Mouse (Mus musculus) ES-Bruce4 (cell line): ENCODE measurements around the gene Ppp1r18. TPM values are rescaled to one million over a fixed set of nuclear protein-coding genes. Genes with fewer than 3 reads are reported as not detected.
A peak's percentile ranks its signal among the peaks of the same experiment; 100 is the strongest.

Experiments used
- H3K27ac ChIP-seq: 2 replicates; pipeline ENCODE4 v1.5.1; 2012; ENCODE audit warnings: low read length, inconsistent platforms; ENCODE audit not compliant: insufficient read depth
- H3K27me3 ChIP-seq: 2 replicates; pipeline ENCODE4 v1.6.1; 2012; ENCODE audit warnings: mild to moderate bottlenecking, low read length, inconsistent platforms; ENCODE audit not compliant: control insufficient read depth, poor library complexity, insufficient read depth, severe bottlenecking
- H3K36me3 ChIP-seq: 2 replicates; pipeline ENCODE4 v1.6.1; 2012; ENCODE audit warnings: inconsistent platforms, mild to moderate bottlenecking, low read length, moderate library complexity; ENCODE audit not compliant: control insufficient read depth, poor library complexity, insufficient read depth, severe bottlenecking
- H3K4me1 ChIP-seq: one replicate; pipeline ENCODE4 v1.8.1; 2011; ENCODE audit warnings: low read length; ENCODE audit not compliant: control insufficient read depth, insufficient read depth
- H3K4me3 ChIP-seq: 2 replicates; pipeline ENCODE4 v1.5.1; 2011; ENCODE audit warnings: low read depth, mild to moderate bottlenecking, low read length
- H3K9ac ChIP-seq: 2 replicates; pipeline ENCODE4 v1.6.1; 2012; ENCODE audit warnings: low read depth, mild to moderate bottlenecking, inconsistent platforms; ENCODE audit not compliant: poor library complexity, severe bottlenecking
- H3K9me3 ChIP-seq: replicated peaks from 2 replicates; pipeline ENCODE4 v1.6.1; 2012; ENCODE audit warnings: mild to moderate bottlenecking, low read length, inconsistent platforms; ENCODE audit not compliant: control insufficient read depth, poor library complexity, insufficient read depth, severe bottlenecking
- CTCF ChIP-seq: IDR thresholded peaks from one replicate; pipeline ENCODE4 v1.8.1; 2011; ENCODE audit warnings: low read depth, low read length
- EP300 ChIP-seq: IDR thresholded peaks from 2 replicates; pipeline ENCODE4 v1.6.1; 2011; ENCODE audit warnings: low read depth, low read length; ENCODE audit not compliant: insufficient read depth
- POLR2A ChIP-seq: IDR thresholded peaks from one replicate; pipeline ENCODE4 v1.8.1; 2011; ENCODE audit warnings: low read length; ENCODE audit not compliant: insufficient read depth
- polyA plus RNA-seq: library from polyadenylated mRNA; stranded (reverse); fragments of >200 nt; gene quantifications from 2 replicates; pipeline ENCODE4 v1.2.4, GENCODE M21; 2011; ENCODE audit warnings: low read depth; ENCODE audit not compliant: missing spikeins, insufficient read depth, insufficient read length

Gene Ppp1r18
- polyA plus RNA-seq, 1 experiment, result 18.6 TPM

DNA sequence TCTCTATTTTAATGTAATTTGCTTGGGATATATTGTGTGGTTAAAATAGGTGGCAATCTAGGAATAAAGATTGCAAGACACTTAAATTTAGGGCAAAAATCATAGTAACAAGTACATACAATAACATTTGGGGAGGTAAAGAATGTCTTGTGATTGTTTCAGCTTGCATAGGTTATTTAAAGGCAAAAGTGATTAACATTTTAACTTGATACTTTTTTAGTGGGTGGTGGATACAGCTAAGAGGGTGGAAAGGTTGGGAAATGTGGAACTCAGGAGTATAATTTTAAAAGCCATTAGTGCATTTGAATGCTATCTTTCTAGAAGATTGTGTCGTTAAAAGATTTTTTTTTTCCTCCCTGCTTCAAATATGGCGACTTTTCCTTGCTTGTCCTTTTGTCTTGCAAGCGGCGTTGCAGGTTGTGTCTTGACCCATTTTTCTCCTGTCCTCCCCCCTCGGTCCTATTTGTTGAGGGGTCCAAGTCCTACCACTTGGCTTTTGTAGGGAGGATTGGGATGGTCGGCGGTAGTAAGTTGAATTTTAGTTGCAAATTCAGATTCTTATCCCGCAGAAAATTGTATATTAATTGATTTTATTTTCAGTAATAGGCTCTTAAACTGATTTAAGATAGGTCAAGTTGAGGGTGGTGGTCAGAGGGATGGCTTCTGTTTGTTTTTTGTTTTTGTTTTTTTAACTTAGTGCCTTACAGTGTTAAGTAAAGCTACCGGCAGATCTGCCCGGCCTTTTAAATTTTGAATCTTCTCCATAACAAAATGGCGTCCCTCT lies 53.1 kb downstream of the Ppp1r18 start:
- no peaks in the 10 kb centered on the region for H3K27me3 ChIP-seq
- H3K36me3 ChIP-seq, result peaks cover 29% of the 10 kb centered on the region
- TF ChIP-seq CTCF (no peak), EP300 (no peak), POLR2A (no peak)
- peak overlapping the region; percentile 99 for H3K4me3 ChIP-seq
- H3K27ac ChIP-seq, result peak overlapping the region; percentile 97
- peaks cover 2% of the 10 kb centered on the region for H3K4me1 ChIP-seq
- no peaks in the 10 kb centered on the region for H3K9me3 ChIP-seq
- H3K9ac ChIP-seq, result peak overlapping the region; percentile 97

DNA sequence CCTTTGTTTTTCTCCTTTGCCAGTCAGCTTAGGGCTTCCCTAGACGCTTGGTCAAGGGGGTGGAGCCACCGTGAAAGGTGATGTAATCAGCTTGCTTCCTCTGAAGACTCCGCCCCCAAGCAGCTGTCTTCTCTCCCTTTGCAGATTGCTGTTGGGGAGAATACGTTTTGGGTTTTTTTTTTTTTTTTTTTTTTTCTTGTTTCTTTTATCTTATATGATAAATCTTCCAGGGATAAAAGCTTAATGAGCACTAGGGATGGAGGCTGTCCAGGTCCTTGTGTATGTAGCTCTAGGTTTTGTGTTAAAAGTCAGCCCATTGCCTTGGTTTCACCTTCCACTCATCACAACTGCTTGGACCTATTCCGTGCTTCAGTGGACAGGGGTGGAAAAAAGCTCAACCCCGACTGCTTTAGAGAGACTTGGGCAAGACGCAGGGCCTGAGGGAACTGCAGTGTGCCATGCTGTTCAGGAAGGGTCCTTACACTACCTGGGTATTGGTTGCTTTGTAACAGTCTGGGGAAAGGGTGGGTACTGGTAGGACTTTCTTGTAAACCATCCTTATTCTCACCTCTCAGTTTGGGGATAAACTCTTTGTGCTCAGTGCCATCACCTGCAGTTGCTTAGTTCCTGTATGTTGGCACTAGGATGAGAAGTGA lies 53.8 kb downstream of the Ppp1r18 start:
- peaks cover 2% of the 10 kb centered on the region for H3K4me1 ChIP-seq
- TF ChIP-seq EP300 (no peak), CTCF (no peak), POLR2A (no peak)
- peaks cover 32% of the 10 kb centered on the region for H3K36me3 ChIP-seq
- no peaks in the 10 kb centered on the region for H3K27me3 ChIP-seq
- peak overlapping the region; percentile 68 for H3K4me3 ChIP-seq
- no peaks in the 10 kb centered on the region for H3K9me3 ChIP-seq
- peak overlapping the region; percentile 97 for H3K9ac ChIP-seq
- H3K27ac ChIP-seq, result peak overlapping the region; percentile 92

DNA sequence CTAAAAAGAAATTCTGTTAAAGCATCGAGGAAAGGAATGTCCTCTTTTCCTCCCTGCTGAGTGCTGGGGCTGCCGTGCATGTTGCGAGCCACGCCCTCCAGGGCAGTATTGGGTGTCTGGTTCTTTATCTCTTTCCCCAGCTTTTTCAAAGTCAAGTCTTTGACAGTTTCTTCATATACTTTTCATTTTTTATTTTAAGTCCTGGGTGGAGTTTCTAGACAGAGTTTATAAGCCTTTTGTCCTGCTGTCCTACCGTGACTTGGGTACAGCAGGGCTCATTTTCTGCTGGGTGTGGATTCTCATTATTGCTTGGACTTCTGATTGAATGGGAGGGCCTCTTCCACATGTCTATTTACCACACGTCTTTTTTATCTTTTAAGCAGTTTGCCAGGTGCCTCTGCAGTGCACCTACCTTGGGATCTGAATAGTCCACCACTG lies 54.5 kb downstream of the Ppp1r18 start:
- Histone ChIP-seq H3K27ac (peak overlapping the region; percentile 92), H3K9ac (peak overlapping the region; percentile 75), H3K9me3 (no peaks in the 10 kb centered on the region), H3K4me1 (peaks cover 2% of the 10 kb centered on the region), H3K36me3 (peaks cover 34% of the 10 kb centered on the region), H3K27me3 (no peaks in the 10 kb centered on the region), H3K4me3 (no peak overlapping the region)
- no peak for TF ChIP-seq POLR2A
- no peak for TF ChIP-seq EP300
- TF ChIP-seq CTCF, result no peak

DNA sequence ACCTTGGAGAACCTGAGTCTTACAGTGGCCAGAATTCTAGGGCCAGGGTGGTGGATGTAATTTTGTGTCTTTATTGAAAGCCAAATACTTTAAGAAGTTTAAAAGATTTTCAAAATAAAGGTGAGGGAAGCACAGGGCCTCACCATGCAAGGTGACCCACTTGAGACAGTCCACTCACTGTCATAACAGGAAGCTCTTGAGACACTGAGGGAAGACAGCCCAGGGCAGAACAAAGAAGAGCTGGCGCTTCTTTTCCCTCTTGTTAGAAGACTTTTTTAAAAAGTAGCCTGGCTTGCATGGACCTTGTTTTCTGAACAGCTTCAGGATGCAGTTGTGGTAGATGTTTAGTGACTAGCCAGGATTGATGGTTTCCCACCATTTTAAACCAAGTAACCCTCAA lies 55.0 kb downstream of the Ppp1r18 start:
- Histone ChIP-seq H3K4me1 (peaks cover 2% of the 10 kb centered on the region), H3K9me3 (no peaks in the 10 kb centered on the region), H3K36me3 (peaks cover 34% of the 10 kb centered on the region), H3K9ac (no peak overlapping the region), H3K27ac (0 out of 2 replicates have a peak overlapping the region, but pooled peaks have one; percentile 92), H3K27me3 (no peaks in the 10 kb centered on the region), H3K4me3 (no peak overlapping the region)
- TF ChIP-seq CTCF (no peak), EP300 (no peak), POLR2A (no peak)

DNA sequence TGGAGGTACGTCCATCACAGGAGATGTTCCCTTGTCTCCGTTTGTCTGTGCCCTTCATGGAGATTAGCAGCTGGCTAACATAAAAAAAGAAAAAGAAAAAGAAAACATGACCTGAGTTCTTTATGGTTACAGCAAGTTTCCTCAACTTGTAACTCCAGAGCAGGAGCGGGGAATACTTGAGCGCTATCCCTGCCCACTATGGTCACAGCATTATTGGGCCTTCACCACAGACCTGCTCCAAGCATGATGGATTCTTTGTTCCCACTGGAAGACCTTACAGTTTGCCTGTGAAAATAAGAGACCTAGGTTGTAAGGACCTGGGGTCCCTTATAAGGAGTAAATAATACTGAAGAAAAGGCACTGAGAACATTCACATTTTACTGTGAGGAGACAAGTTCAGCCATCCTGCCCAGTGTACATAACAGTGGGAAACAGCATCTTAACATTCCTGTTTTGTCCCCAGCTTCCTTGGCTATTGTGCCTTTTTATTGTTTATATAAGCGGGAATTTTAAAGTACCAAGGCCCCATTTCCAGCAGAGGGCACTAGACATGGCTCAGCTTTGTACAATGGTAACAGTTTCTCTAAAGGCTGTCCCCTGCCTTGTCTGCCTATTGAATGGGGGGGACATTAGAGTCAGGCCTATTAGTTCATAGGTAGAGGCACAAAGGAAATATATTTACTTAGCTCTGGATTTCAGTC lies 55.6 kb downstream of the Ppp1r18 start:
- H3K27ac ChIP-seq, result no peak overlapping the region
- no peaks in the 10 kb centered on the region for H3K27me3 ChIP-seq
- H3K9me3 ChIP-seq, result no peaks in the 10 kb centered on the region
- no peak overlapping the region for H3K9ac ChIP-seq
- H3K4me1 ChIP-seq, result peaks cover 2% of the 10 kb centered on the region
- no peak overlapping the region for H3K4me3 ChIP-seq
- peaks cover 36% of the 10 kb centered on the region for H3K36me3 ChIP-seq
- TF ChIP-seq POLR2A (no peak), CTCF (no peak), EP300 (no peak)
